Mouse (Mus musculus) myocyte (in vitro differentiated cells): Measurements from ENCODE around the gene Cnot6. TPM values are rescaled to one million over a fixed set of nuclear protein-coding genes. Genes with fewer than 3 reads are reported as not detected.

Source experiments
- H3K27me3 ChIP-seq: one replicate; pipeline ENCODE4 v1.6.1; 2011; ENCODE audit not compliant: control insufficient read depth, insufficient read depth, insufficient read length
- H3K36me3 ChIP-seq: one replicate; pipeline ENCODE4 v1.6.1; 2011; ENCODE audit not compliant: control insufficient read depth, insufficient read depth
- H3K4me2 ChIP-seq: one replicate; pipeline ENCODE4 v1.6.1; 2011; ENCODE audit warnings: low read depth, control low read depth
- H3K4me3 ChIP-seq: one replicate; pipeline ENCODE4 v1.5.1; 2011; ENCODE audit warnings: mild to moderate bottlenecking, control low read depth, moderate library complexity
- H3K79me2 ChIP-seq: one replicate; pipeline ENCODE4 v1.6.1; 2011; ENCODE audit not compliant: control insufficient read depth, insufficient read depth
- H3ac ChIP-seq: one replicate; pipeline ENCODE4 v1.6.1; 2011; ENCODE audit not compliant: control insufficient read depth, insufficient read length
- CEBPB ChIP-seq: IDR thresholded peaks from 2 replicates; pipeline ENCODE4 v1.6.1; 2011; ENCODE audit warnings: mild to moderate bottlenecking, moderate library complexity; ENCODE audit not compliant: poor library complexity, insufficient read depth, severe bottlenecking
- E2F4 ChIP-seq: IDR thresholded peaks from one replicate; pipeline ENCODE4 v1.6.1; 2011; ENCODE audit warnings: mild to moderate bottlenecking, control low read depth, moderate library complexity; ENCODE audit not compliant: insufficient read depth
- MAX ChIP-seq: IDR thresholded peaks from one replicate; pipeline ENCODE4 v1.6.1; 2011; ENCODE audit warnings: low read depth, mild to moderate bottlenecking, control low read depth
- MYOD1 ChIP-seq, 3 experiments: IDR thresholded peaks; one replicate each; pipeline ENCODE4 v1.6.1; 2011; ENCODE audit warnings: control low read depth in 2 of 3, low read depth in 2 of 3, mild to moderate bottlenecking in 2 of 3, moderate library complexity in 1 of 3; ENCODE audit not compliant: insufficient read length in 2 of 3, control insufficient read depth in 1 of 3
- MYOG ChIP-seq, 3 experiments: IDR thresholded peaks; one replicate each; pipeline ENCODE4 v1.6.1; 2011; ENCODE audit warnings: control low read depth in 2 of 3, low read depth in 2 of 3, mild to moderate bottlenecking in 2 of 3; ENCODE audit not compliant: insufficient read length in 2 of 3, control insufficient read depth in 1 of 3, insufficient read depth in 1 of 3
- POLR2A ChIP-seq: IDR thresholded peaks from one replicate; pipeline ENCODE4 v1.6.1; 2011; ENCODE audit warnings: low read depth, mild to moderate bottlenecking, control low read depth, moderate library complexity; ENCODE audit not compliant: insufficient read length
- POLR2AphosphoS2 ChIP-seq: IDR thresholded peaks from one replicate; pipeline ENCODE4 v1.6.1; 2011; ENCODE audit warnings: low read depth, control low read depth; ENCODE audit not compliant: insufficient read length
- REST ChIP-seq: IDR thresholded peaks from one replicate; pipeline ENCODE4 v1.6.1; 2011; ENCODE audit warnings: mild to moderate bottlenecking, control low read depth, moderate library complexity; ENCODE audit not compliant: insufficient read depth, insufficient read length
- SRF ChIP-seq: IDR thresholded peaks from one replicate; pipeline ENCODE4 v1.6.1; 2011; ENCODE audit warnings: low read depth; ENCODE audit not compliant: control insufficient read depth, insufficient read length
- TCF12 ChIP-seq: IDR thresholded peaks from one replicate; pipeline ENCODE4 v1.6.1; 2011; ENCODE audit warnings: mild to moderate bottlenecking, control low read depth; ENCODE audit not compliant: poor library complexity, insufficient read depth, severe bottlenecking
- TCF3 ChIP-seq: IDR thresholded peaks from one replicate; pipeline ENCODE4 v1.6.1; 2011; ENCODE audit warnings: low read depth, control low read depth; ENCODE audit not compliant: insufficient read length
- USF1 ChIP-seq: IDR thresholded peaks from one replicate; pipeline ENCODE4 v1.6.1; 2011; ENCODE audit warnings: low read depth, mild to moderate bottlenecking, control low read depth, moderate library complexity
- polyA plus RNA-seq: library from polyadenylated mRNA; unstranded; fragments of >200 nt; fragmentation: generic; extraction: Trizol; gene quantifications from one replicate; pipeline ENCODE4 v1.2.1, GENCODE M21; 2012; ENCODE audit warnings: missing spikeins

The Cnot6 gene
- polyA plus RNA-seq, 1 experiment, result 12.1 TPM

GRCm38 (mm10) chr11:49626748-49627147 lies 85.8 kb downstream of the Cnot6 start:
- no peak for TF ChIP-seq USF1
- no peak for TF ChIP-seq POLR2A
- no peak for TF ChIP-seq POLR2AphosphoS2
- TF ChIP-seq CEBPB, result no peak
- no peak for TF ChIP-seq MAX
- no peak for TF ChIP-seq TCF12
- no peak for TF ChIP-seq MYOG (IDR thresholded peaks at IDR 0.05; ENCODE audit: control insufficient read depth in 1 of 3, insufficient read depth in 1 of 3, insufficient read length in 2 of 3, low read depth in 2 of 3)
- no peak for TF ChIP-seq TCF3
- TF ChIP-seq REST, result no peak
- no peak for TF ChIP-seq SRF
- TF ChIP-seq E2F4, result no peak
- TF ChIP-seq MYOD1 (IDR thresholded peaks at IDR 0.05; ENCODE audit: control insufficient read depth in 1 of 3, insufficient read length in 2 of 3, low read depth in 2 of 3), result no peak
- no peaks in the 10 kb centered on the region for H3K36me3 ChIP-seq

GRCm38 (mm10) chr11:49625863-49626262 lies 86.7 kb downstream of the Cnot6 start:
- H3K4me3 ChIP-seq, result no peak overlapping the region
- H3K36me3 ChIP-seq, result no peaks in the 10 kb centered on the region
- no peak overlapping the region for H3ac ChIP-seq
- TF ChIP-seq POLR2AphosphoS2, result no peak
- TF ChIP-seq MYOD1 (IDR thresholded peaks at IDR 0.05; ENCODE audit: control insufficient read depth in 1 of 3, insufficient read length in 2 of 3, low read depth in 2 of 3), result no peak
- no peak for TF ChIP-seq SRF
- TF ChIP-seq POLR2A, result no peak
- TF ChIP-seq TCF3, result no peak
- TF ChIP-seq REST, result no peak
- no peak for TF ChIP-seq E2F4
- TF ChIP-seq USF1, result no peak
- peaks cover 5% of the 10 kb centered on the region for H3K27me3 ChIP-seq
- H3K79me2 ChIP-seq, result no peaks in the 10 kb centered on the region
- H3K4me2 ChIP-seq, result no peak overlapping the region

More at GRCm38 (mm10) chr11:49626748-49627147, 85.8 kb downstream of the Cnot6 start:
- Histone ChIP-seq H3K27me3 (peaks cover 9% of the 10 kb centered on the region), H3K4me2 (no peak overlapping the region), H3K4me3 (no peak overlapping the region), H3ac (no peak overlapping the region), H3K79me2 (no peaks in the 10 kb centered on the region)

GRCm38 (mm10) chr11:49624156-49624555 lies 88.4 kb downstream of the Cnot6 start:
- TF ChIP-seq MAX (no peak), POLR2A (no peak), MYOG (IDR thresholded peaks at IDR 0.05; ENCODE audit: control insufficient read depth in 1 of 3, insufficient read depth in 1 of 3, insufficient read length in 2 of 3, low read depth in 2 of 3) (no peak), TCF12 (no peak), E2F4 (no peak), POLR2AphosphoS2 (no peak), USF1 (no peak), CEBPB (no peak), REST (no peak), TCF3 (no peak), MYOD1 (IDR thresholded peaks at IDR 0.05; ENCODE audit: control insufficient read depth in 1 of 3, insufficient read length in 2 of 3, low read depth in 2 of 3) (no peak), SRF (no peak)
- H3ac ChIP-seq, result no peak overlapping the region

GRCm38 (mm10) chr11:49621953-49622352 lies 90.6 kb downstream of the Cnot6 start:
- Histone ChIP-seq H3K4me3 (no peak overlapping the region), H3K27me3 (peaks cover 4% of the 10 kb centered on the region), H3K4me2 (no peak overlapping the region), H3ac (no peak overlapping the region), H3K79me2 (no peaks in the 10 kb centered on the region), H3K36me3 (no peaks in the 10 kb centered on the region)
- TF ChIP-seq MYOG (IDR thresholded peaks at IDR 0.05; ENCODE audit: control insufficient read depth in 1 of 3, insufficient read depth in 1 of 3, insufficient read length in 2 of 3, low read depth in 2 of 3) (no peak), TCF3 (no peak)

More at GRCm38 (mm10) chr11:49624156-49624555, 88.4 kb downstream of the Cnot6 start:
- H3K79me2 ChIP-seq, result no peaks in the 10 kb centered on the region
- H3K36me3 ChIP-seq, result no peaks in the 10 kb centered on the region
- H3K27me3 ChIP-seq, result no peaks in the 10 kb centered on the region
- H3K4me2 ChIP-seq, result no peak overlapping the region
- H3K4me3 ChIP-seq, result no peak overlapping the region

Other genes with a start within 250 kb of the Cnot6 start
- not detected for gene Olfr1386, start 247.7 kb downstream of the Cnot6 start, polyA plus RNA-seq
- gene Olfr1385, start 223.7 kb downstream of the Cnot6 start, polyA plus RNA-seq, result not detected
- not detected for gene Olfr1384, start 206.0 kb downstream of the Cnot6 start, polyA plus RNA-seq
- not detected for gene Olfr1383, start 193.1 kb downstream of the Cnot6 start, polyA plus RNA-seq
- not detected for gene Olfr1382, start 184.5 kb downstream of the Cnot6 start, polyA plus RNA-seq
- gene Olfr1381, start 169.3 kb downstream of the Cnot6 start, polyA plus RNA-seq, result not detected
- not detected for gene Olfr1380, start 155.8 kb downstream of the Cnot6 start, polyA plus RNA-seq
- gene Flt4, start 103.5 kb downstream of the Cnot6 start, polyA plus RNA-seq, result 0.01 TPM
- gene Scgb3a1, start 49.1 kb downstream of the Cnot6 start, polyA plus RNA-seq, result not detected
- 0.52 TPM for gene Gfpt2, start 81.5 kb upstream of the Cnot6 start, polyA plus RNA-seq
- gene Mapk9, start 134.0 kb upstream of the Cnot6 start, polyA plus RNA-seq, result 21.5 TPM
- gene Rasgef1c, start 189.1 kb upstream of the Cnot6 start, polyA plus RNA-seq, result not detected